Mouse (Mus musculus) bone marrow macrophage, adult 2 months (primary cell): ENCODE data around the gene Gadd45a.
"Not testable (repeated sequence)": the region's sequence is repeated elsewhere in the genome, so short reads cannot be mapped to it uniquely, and the experiment has no call there.

Experiments
- CTCF ChIP-seq: IDR thresholded peaks from 2 replicates; pipeline ENCODE4 v1.5.1; 2012; ENCODE audit warnings: low read depth, mild to moderate bottlenecking, low read length, moderate library complexity
- POLR2A ChIP-seq: IDR thresholded peaks from 2 replicates; pipeline ENCODE4 v1.6.1; 2012; ENCODE audit warnings: mild to moderate bottlenecking, low read depth, low read length, borderline replicate concordance

DNA sequence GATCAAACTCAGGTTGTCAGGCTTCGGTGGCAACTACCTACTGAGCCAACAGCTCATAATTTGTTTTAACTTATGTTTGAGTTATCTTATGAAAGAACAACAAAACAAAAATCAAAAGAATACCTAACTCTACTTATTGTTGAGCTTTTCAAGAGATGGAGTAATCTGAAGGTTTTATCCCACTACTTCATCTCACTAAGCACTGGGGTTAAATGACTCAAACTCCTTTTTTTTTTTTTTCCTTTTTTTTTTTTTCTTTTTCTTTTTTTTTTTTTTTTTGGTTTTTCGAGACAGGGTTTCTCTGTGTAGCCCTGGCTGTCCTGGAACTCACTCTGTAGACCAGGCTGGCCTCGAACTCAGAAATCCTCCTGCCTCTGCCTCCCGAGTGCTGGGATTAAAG lies 4.3 kb downstream of the Gadd45a start:
- TF ChIP-seq CTCF, POLR2A: not testable (repeated sequence)
